Mouse (Mus musculus): ENCODE results near the gene Dixdc1. TPM values are rescaled to one million over a fixed set of nuclear protein-coding genes. Genes with fewer than 3 reads are reported as not detected.

Dixdc1 gene
- polyA plus RNA-seq, 1 experiment from 2014 or later: 31.6 TPM

DNA sequence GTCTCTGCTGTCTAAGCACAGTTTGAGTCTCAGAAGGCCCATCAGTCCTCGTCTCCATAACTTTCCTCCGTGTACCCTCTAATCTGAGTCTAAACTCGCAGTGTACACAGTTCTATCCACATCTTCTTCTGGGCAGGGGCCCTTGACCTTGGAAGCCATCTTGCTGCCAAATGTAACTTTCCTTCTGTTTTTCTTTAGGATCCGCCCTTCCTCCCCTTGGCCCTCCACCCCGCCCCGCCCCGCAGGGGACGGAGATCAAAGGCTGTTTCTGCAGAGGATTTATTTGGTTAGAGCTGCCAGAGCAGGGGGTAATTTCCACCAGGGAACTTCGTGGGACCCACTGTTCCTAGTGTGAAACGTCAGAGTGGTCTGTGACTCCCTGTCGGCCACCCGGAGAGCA is 18.3 kb downstream of the Dixdc1 start:
- whole genome bisulfite sequencing: 39% methylated on average over 12 of the region's 12 CpGs
- Histone ChIP-seq H3K27me3 (replicated peaks; ENCODE audit: low read depth, poor library complexity, severe bottlenecking) (no peaks in the 10 kb centered on the region), H3K27ac (replicated peaks) (peak overlapping the region; percentile 32; the same call in 1 of the 2 replicates), H3K4me3 (no peak overlapping the region), H3K9me3 (no peaks in the 10 kb centered on the region), H3K4me1 (peaks cover 47% of the 10 kb centered on the region), H3K36me3 (replicated peaks) (peaks cover 57% of the 10 kb centered on the region)
- no peak for DNase-seq (ENCODE audit: low spot score)

DNA sequence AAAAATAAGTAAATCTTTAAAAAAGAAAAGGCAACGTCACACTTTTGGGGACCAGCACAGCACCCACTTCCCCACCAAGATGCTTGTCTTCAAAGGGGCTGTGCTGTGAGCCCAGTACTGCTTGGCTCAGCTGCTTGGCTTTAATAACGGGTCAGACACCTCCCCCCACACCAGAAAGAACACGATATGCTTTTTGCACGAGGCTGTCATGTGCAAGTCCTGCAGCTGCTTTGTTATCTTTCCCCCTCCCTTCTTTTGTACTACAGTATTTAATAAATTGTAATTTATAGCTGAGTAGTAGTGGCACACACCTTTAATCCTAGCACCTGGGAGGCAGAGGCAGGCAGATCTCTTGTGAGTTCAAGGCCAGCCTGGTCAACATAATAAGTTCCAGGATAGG is 20.4 kb downstream of the Dixdc1 start:
- no peak for DNase-seq (ENCODE audit: low spot score)
- peaks cover 58% of the 10 kb centered on the region for H3K36me3 ChIP-seq (replicated peaks)
- H3K9me3 ChIP-seq: no peaks in the 10 kb centered on the region
- H3K4me3 ChIP-seq: no peak overlapping the region
- H3K27ac ChIP-seq (replicated peaks): no peak overlapping the region
- H3K4me1 ChIP-seq: peaks cover 31% of the 10 kb centered on the region
- WGBS: 88% methylated on average over 4 of the region's 4 CpGs
- no peaks in the 10 kb centered on the region for H3K27me3 ChIP-seq (replicated peaks; ENCODE audit: low read depth, poor library complexity, severe bottlenecking)

DNA sequence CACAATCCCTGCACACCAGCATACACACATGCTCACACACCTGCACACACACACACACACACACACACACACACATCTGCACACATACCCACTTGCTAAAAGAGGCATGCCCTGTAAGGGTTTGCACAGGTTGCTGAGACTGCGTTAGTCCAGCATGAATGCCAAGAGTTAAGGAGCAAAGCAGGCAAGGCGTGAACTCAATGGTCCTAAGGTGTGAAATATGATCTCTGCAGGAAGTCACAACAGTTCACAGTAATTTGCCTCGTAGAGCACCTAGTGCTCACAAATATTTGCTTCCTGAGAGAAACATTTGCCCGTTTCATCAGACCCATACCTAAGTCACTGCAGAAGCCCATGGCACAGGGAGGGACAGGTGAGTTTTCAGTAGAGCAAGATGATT is 25.1 kb downstream of the Dixdc1 start:
- Histone ChIP-seq H3K4me3 (no peak overlapping the region), H3K9me3 (no peaks in the 10 kb centered on the region), H3K4me1 (peaks cover 6% of the 10 kb centered on the region; the same call in 1 of the 2 replicates), H3K27ac (replicated peaks) (no peak overlapping the region), H3K36me3 (replicated peaks) (peaks cover 49% of the 10 kb centered on the region), H3K27me3 (replicated peaks; ENCODE audit: low read depth, poor library complexity, severe bottlenecking) (no peaks in the 10 kb centered on the region)
- no peak for DNase-seq (ENCODE audit: low spot score)
- 58% methylated on average over 4 of the region's 4 CpGs for WGBS

DNA sequence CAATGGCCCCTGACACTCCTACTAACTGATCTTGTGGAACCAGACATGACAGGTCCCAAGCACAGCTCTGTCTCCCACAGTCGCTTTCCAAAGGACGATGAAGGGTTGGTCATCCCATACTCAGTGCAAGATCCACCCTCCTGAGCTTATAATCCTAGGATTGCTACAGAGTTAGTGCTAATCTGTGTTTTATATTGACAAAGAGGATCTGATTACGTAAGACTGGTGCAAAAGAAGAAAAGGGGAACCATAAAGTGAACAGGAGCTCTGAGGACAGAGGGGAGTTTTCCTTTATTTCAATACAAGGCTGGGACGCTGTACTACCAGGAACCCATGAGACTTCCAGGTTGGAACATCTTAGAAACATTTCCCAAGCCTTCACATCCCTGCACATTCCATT is 28.0 kb downstream of the Dixdc1 start:
- peaks cover 6% of the 10 kb centered on the region; the same call in 1 of the 2 replicates for H3K4me1 ChIP-seq
- 88% methylated on average over 4 of the region's 4 CpGs for WGBS
- no peak for DNase-seq (ENCODE audit: low spot score)
- no peak overlapping the region for H3K27ac ChIP-seq (replicated peaks)
- no peak overlapping the region for H3K4me3 ChIP-seq
- no peaks in the 10 kb centered on the region for H3K9me3 ChIP-seq
- H3K36me3 ChIP-seq (replicated peaks): peaks cover 49% of the 10 kb centered on the region
- H3K27me3 ChIP-seq (replicated peaks; ENCODE audit: low read depth, poor library complexity, severe bottlenecking): no peaks in the 10 kb centered on the region

DNA sequence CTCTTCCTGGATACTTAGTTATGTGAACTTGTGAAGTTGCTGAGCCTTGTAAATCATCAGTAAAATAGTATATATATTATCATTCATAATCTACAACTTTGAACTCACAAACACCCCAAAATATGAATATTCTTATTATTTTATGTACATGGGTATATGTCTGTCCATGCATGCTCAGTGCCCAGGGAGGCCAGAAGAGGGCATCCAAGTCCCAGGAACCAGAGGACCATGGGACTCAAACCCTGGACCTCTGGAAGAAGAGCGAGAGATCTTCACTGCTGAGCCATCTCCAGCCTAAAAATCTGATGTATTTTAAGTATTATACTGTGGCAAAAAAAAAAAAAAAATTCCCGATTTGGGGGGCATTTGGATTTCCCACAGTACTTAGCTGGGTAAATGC is 30.2 kb downstream of the Dixdc1 start:
- Histone ChIP-seq H3K4me1 (0 out of 2 replicates have a peak, but pooled peaks cover 1% of the 10 kb centered on the region), H3K27me3 (replicated peaks; ENCODE audit: low read depth, poor library complexity, severe bottlenecking) (no peaks in the 10 kb centered on the region), H3K27ac (replicated peaks) (no peak overlapping the region), H3K36me3 (replicated peaks) (peaks cover 56% of the 10 kb centered on the region), H3K4me3 (no peak overlapping the region), H3K9me3 (no peaks in the 10 kb centered on the region)
- WGBS: 35% methylated on average over 2 of the region's 2 CpGs
- peak; percentile 42 for DNase-seq (ENCODE audit: low spot score)

DNA sequence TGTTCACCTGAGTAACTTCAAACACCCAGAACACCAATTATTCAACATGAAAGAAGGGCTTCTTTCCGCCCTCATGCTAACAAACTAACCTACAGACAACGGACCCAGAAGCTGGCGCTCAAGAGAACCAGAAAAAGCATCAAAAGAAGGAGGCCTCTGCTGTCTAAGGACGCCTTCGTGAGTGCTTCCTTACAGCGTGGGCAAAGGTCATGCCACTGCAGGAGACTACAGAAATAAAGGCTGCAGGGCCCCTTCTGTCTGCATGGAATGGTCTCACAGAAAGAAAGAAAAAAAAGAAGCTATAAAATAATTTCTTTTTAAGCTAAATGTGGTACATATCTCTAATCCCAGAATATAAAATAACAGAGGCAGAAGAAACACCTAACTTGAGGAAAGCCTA is 34.4 kb downstream of the Dixdc1 start:
- H3K27me3 ChIP-seq (replicated peaks; ENCODE audit: low read depth, poor library complexity, severe bottlenecking): peaks cover 22% of the 10 kb centered on the region
- H3K4me3 ChIP-seq: no peak overlapping the region
- H3K36me3 ChIP-seq (replicated peaks): peaks cover 74% of the 10 kb centered on the region
- DNase-seq (ENCODE audit: low spot score): no peak
- 68% methylated on average over 6 of the region's 6 CpGs for WGBS
- no peaks in the 10 kb centered on the region for H3K9me3 ChIP-seq
- H3K4me1 ChIP-seq: 0 out of 2 replicates have a peak, but pooled peaks cover under 1% of the 10 kb centered on the region
- H3K27ac ChIP-seq (replicated peaks): no peak overlapping the region

DNA sequence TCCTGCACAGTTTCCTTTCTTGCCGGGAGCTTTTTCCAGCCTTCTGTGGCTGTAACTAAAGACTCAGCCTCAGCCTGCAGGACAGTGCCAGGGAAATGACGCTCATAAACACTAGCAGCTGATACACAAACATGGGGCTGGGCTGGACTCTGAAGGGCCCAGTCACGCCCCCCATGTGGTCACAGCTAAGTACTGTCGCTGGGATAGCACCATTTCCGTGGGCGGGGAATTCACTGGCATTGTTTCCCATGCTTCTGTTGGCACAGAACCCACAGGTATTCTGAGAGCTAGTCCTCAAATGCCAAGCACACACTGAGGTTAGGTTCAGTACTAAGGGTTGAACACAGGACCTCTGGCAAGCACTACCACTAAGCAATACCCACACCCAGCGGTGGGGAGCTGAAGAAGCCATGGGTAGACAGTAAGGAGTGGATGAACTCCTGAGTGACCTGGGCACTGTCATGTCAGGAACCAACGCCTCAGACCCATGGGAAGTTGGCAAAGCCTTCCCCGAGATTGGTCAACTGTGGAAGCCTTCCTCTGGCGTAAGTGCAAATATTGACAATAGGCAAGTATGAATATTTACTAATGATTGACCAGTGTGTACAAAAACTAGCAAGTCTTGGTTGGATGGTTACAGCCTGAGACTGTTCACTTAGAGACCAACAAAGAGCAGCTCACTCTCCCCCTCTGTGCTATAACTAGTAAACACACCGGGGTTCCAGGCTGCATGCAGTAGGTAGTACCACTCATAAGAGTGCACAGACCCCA is 38.2 kb downstream of the Dixdc1 start:
- WGBS: 69% methylated on average over 11 of the region's 11 CpGs
- H3K4me1 ChIP-seq: peaks cover 33% of the 10 kb centered on the region
- peaks cover 39% of the 10 kb centered on the region for H3K27me3 ChIP-seq (replicated peaks; ENCODE audit: low read depth, poor library complexity, severe bottlenecking)
- no peak overlapping the region for H3K27ac ChIP-seq (replicated peaks)
- DNase-seq (ENCODE audit: low spot score): no peak
- H3K9me3 ChIP-seq: no peaks in the 10 kb centered on the region
- no peak overlapping the region for H3K4me3 ChIP-seq
- peaks cover 51% of the 10 kb centered on the region for H3K36me3 ChIP-seq (replicated peaks)

DNA sequence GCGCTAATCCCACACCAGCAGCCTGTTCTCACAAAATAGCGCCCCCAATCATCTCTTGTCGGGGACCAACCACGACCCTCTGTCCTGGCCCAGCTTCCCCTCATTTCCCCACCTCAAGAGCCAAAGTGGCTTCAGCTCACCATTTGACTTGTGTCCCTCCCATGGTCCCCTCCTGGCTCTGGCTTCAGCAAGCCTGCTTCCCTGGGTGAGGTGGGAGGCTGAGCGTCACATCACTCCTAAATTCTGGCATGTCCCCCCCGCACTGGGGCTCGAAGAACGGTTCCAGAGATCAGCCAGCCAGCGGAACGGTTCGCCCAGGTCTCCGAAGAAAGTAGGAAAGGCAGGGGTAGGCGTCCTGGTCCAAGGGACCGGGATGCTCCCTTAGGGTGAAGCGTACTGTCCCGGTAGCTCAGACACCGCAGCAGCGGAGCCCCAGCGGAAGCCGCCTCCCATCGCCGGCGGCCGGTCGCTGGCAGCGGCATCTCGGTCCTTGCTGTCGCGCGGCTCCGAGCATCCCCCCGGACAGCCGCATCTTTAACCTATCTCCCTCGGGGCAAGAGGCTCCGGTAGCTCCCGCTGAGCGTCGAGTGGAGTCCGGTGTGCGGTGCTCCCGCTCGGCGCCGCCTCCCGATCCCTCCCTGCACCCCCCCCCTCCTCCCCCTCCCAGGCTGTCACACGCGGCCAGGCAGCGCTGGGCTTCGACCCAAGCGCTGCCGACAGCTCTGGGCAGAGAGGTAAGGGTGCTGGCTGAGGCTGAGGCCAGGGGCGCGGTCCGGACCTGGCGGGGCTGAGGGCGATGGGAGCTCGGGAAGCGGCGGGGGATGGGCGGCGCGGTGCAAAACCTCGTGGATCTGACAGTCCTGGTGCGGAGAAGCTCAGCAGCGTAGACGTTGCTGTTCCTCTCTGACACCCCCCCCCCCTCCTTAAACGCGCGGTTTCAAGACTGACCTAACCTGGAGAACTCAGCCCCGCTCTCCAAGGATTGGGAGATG is 40.6 kb downstream of the Dixdc1 start:
- Histone ChIP-seq H3K9me3 (no peaks in the 10 kb centered on the region), H3K36me3 (replicated peaks) (peaks cover 57% of the 10 kb centered on the region), H3K27me3 (replicated peaks; ENCODE audit: low read depth, poor library complexity, severe bottlenecking) (peaks cover 39% of the 10 kb centered on the region), H3K4me3 (peak overlapping the region; percentile 68), H3K27ac (replicated peaks) (peak overlapping the region; percentile 51), H3K4me1 (peaks cover 37% of the 10 kb centered on the region)
- DNase-seq (ENCODE audit: low spot score): peak; percentile 51
- 1% methylated on average over 70 of the region's 70 CpGs for WGBS

DNA sequence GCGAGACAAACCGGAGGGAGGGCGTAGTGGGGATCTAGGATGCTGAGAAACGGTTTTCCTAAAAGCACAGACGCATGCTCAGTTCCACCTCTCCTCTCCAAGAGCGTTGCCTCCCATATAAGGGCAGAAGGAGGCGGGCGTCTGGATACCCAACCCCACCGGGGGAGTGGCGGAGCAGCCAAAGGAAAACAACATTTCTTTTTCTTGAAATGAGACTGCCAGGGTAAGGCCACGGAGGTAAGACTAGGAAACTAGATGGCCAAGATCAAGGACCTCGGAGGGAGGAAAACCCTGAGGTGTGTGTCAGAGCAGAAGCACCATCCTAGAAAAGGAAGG is 41.6 kb downstream of the Dixdc1 start:
- Histone ChIP-seq H3K9me3 (no peaks in the 10 kb centered on the region), H3K27ac (replicated peaks) (peak overlapping the region; percentile 62), H3K4me3 (peak overlapping the region; percentile 68), H3K36me3 (replicated peaks) (peaks cover 56% of the 10 kb centered on the region), H3K27me3 (replicated peaks; ENCODE audit: low read depth, poor library complexity, severe bottlenecking) (peaks cover 39% of the 10 kb centered on the region), H3K4me1 (peaks cover 42% of the 10 kb centered on the region)
- DNase-seq (ENCODE audit: low spot score): peak; percentile 76
- 3% methylated on average over 12 of the region's 12 CpGs for WGBS

DNA sequence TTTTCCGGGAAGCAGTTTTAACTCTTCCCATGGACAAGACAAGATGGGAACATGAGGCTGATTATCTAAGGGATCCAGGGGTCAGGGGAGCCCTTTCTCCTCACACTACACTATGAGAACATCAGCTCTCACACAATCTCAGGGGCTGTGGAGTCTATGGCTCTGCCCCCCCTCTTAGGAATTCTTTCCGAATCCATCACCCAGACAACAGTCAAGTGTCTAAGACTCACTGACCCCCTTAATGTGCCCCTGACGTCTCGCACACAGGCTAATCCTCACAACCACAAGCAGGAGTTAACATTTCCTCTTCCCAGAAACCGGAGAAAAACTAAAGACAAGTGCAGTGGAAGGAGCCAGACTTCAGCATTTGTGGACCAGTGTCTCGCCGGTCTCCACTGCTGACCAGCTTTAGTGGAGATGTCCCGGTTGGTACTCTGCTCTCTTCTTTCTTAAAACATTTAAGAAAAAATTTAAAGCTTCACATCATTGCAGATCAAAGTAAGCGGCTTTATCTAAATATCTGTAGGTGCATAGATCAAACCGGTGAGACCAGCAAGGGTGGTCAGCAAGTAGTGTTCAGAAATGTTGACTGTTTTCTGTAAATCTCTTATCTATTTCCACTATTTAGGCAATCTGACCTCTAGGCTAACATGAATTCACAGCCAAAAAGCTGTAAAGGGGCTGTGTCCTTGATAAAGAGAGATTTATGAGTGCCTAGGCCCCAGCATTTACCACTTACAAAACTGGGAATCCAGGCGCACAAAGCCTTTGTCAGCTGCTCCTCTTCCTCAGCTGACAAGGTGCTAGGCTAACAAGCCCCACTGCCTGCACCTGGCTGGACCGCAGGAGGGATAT is 42.2 kb downstream of the Dixdc1 start:
- no peak for DNase-seq (ENCODE audit: low spot score)
- Histone ChIP-seq H3K27me3 (replicated peaks; ENCODE audit: low read depth, poor library complexity, severe bottlenecking) (peaks cover 39% of the 10 kb centered on the region), H3K4me1 (peaks cover 43% of the 10 kb centered on the region), H3K36me3 (replicated peaks) (peaks cover 52% of the 10 kb centered on the region), H3K27ac (replicated peaks) (peak overlapping the region; percentile 62), H3K4me3 (peak overlapping the region; percentile 68), H3K9me3 (no peaks in the 10 kb centered on the region)
- 63% methylated on average over 12 of the region's 12 CpGs for WGBS

DNA sequence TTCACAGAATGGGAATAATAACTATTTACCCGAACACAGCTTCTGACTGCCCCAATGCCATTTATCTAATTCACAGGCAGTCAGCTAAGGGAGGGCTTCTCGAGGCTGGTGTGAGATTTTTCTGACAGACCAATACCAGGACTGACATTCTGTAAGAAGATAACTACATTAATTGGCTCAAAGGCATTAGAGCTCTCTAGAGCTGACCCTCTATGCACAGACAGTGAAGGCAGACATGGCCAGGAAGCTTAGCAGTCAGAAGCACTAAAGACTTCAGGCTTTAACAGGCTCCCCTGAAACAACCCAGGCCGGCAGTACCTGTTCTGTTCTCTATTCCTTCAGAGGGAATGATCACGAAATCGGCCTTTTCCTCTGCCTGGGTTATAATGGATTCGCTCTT is 44.2 kb downstream of the Dixdc1 start:
- H3K9me3 ChIP-seq: no peaks in the 10 kb centered on the region
- peaks cover 43% of the 10 kb centered on the region for H3K4me1 ChIP-seq
- no peak overlapping the region for H3K27ac ChIP-seq (replicated peaks)
- WGBS: 87% methylated on average over 6 of the region's 6 CpGs
- no peak for DNase-seq (ENCODE audit: low spot score)
- peaks cover 20% of the 10 kb centered on the region for H3K27me3 ChIP-seq (replicated peaks; ENCODE audit: low read depth, poor library complexity, severe bottlenecking)
- no peak overlapping the region for H3K4me3 ChIP-seq
- H3K36me3 ChIP-seq (replicated peaks): peaks cover 49% of the 10 kb centered on the region

DNA sequence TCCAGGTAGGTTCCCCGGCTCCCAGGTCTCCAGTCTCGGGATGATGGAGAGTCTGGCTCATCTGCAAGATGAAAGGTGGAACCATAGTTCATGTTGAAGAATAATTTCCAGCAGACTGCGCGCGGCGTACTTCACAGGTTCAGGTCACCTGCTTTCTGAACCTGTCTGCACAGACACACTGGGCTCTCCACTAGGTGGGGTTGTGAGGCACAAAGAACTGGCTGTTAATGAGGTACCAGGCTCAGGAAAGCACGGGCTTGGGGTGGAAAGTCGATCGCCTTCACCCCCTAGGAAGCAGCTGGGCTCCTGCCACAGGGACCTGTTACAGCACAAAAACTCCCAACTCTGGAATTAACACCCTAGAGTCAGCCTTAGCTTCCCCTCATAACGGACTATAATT is 45.7 kb downstream of the Dixdc1 start:
- peaks cover 64% of the 10 kb centered on the region for H3K36me3 ChIP-seq (replicated peaks)

More for the DNA sequence above, 45.7 kb downstream of the Dixdc1 start:
- WGBS: 23% methylated on average over 10 of the region's 10 CpGs
- H3K27me3 ChIP-seq (replicated peaks; ENCODE audit: low read depth, poor library complexity, severe bottlenecking): 0 out of 2 replicates have a peak, but pooled peaks cover 4% of the 10 kb centered on the region
- H3K4me3 ChIP-seq: no peak overlapping the region
- no peaks in the 10 kb centered on the region for H3K9me3 ChIP-seq
- DNase-seq (ENCODE audit: low spot score): peak; percentile 63
- H3K4me1 ChIP-seq: peaks cover 30% of the 10 kb centered on the region
- no peak overlapping the region for H3K27ac ChIP-seq (replicated peaks)
